Mouse (Mus musculus): Measurements from ENCODE around the gene Asb13. TPM values are rescaled to one million over a fixed set of nuclear protein-coding genes. Genes with fewer than 3 reads are reported as not detected.

Asb13 gene
- polyA plus RNA-seq, 1 experiment from 2014 or later = 14.4 TPM

DNA sequence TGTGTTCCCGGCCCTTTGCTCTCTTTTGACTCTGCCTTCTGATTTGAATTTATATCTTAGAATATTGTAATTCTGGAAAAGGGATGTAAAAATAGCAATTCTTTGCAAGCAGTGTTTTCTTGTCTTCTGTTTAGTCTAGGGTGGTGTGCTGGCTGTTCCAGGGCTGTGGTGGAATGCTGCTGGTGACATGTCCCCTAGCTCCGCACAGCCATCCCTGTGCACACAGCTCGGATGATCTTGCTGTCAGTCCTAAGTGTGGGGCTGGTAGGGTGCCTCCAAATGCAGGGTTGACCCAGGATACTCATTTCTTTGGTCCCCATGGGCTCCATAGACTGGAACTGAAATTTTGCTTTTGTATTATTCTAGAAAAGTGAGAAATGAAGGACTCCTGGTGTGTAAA is 34.2 kb downstream of the Asb13 start:
- Histone ChIP-seq H3K9me3 (0 out of 2 replicates have a peak, but pooled peaks cover 4% of the 10 kb centered on the region), H3K9ac (no peak overlapping the region), H3K36me3 (no peaks in the 10 kb centered on the region), H3K27me3 (replicated peaks) (no peaks in the 10 kb centered on the region), H3K4me1 (no peaks in the 10 kb centered on the region), H3K27ac (no peak overlapping the region), H3K4me2 (replicated peaks) (no peak overlapping the region), H3K4me3 (no peak overlapping the region)
- no peak for ATAC-seq (ENCODE audit: low FRiP score, low read depth)
- 91% methylated on average over 3 of the region's 3 CpGs for WGBS

DNA sequence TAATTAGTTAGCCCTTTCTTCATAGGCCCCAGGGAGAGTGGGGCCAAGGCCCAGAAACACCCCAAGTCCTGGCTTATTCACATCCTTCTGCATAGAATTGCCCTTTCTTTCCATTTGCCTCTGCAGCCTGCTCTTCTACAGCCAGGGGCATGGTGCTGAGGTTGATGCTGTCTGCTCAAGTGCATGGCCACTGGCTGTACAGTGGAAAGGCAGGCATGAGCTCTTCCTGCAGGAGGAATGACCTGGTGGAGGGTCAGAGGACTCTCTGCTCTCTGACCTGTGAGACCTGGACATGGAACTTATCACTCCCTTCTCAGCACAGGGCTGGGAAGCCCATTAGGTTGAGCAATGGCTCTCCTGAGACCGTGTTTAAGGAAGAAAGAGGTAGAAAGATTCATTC is 35.8 kb downstream of the Asb13 start:
- Histone ChIP-seq H3K9me3 (0 out of 2 replicates have a peak, but pooled peaks cover 4% of the 10 kb centered on the region), H3K36me3 (no peaks in the 10 kb centered on the region), H3K4me2 (replicated peaks) (no peak overlapping the region), H3K4me3 (no peak overlapping the region), H3K27me3 (replicated peaks) (no peaks in the 10 kb centered on the region), H3K4me1 (no peaks in the 10 kb centered on the region), H3K27ac (no peak overlapping the region), H3K9ac (no peak overlapping the region)
- no peak for ATAC-seq (ENCODE audit: low FRiP score, low read depth)
- WGBS = 89% methylated on average over 1 of the region's 1 CpGs

DNA sequence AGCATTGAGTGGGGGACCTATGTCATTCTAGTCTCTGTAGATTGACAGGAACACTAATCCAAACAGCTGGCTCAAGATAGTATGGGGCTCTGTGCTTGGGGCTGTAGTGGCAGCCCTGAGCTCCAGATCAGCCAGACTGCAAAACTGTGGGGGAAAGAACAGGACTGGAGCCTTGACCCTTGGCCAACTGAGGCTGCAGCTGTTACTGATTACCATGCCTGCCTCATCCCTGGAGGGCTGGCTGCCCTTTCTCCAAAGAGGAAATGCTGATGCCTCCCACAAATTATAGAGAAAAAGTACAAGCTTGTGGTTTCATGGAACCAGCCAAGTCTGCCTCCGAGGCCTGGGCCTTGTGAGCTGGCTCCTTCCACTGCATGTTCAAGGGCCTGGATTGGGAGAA is 36.2 kb downstream of the Asb13 start:
- WGBS = 86% methylated on average over 1 of the region's 1 CpGs
- no peak for ATAC-seq (ENCODE audit: low FRiP score, low read depth)

DNA sequence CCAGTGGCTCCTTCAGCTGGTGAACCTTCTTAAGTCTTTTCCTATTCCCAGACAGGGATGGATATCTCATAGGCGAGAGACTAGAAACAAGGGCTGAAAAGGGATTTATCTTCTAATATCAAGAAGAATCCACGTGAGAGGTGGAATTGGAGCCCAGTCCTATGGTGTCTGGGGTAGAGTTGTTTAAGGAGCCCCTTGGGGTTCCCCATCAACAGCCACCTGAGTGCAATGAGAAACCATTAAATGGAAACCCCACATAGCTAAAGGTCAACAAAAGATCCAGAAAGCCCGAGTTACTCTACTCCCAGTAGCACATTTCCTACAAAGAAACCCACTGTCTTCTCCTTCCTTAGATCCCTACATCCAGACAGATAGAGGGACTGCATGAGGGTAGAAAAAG is 39.3 kb downstream of the Asb13 start:
- Histone ChIP-seq H3K27me3 (replicated peaks) (no peaks in the 10 kb centered on the region), H3K36me3 (no peaks in the 10 kb centered on the region), H3K4me1 (no peaks in the 10 kb centered on the region), H3K27ac (no peak overlapping the region), H3K9me3 (0 out of 2 replicates have a peak, but pooled peaks cover 4% of the 10 kb centered on the region), H3K4me2 (replicated peaks) (no peak overlapping the region), H3K4me3 (no peak overlapping the region), H3K9ac (no peak overlapping the region)
- ATAC-seq (ENCODE audit: low FRiP score, low read depth) = no peak
- WGBS = 73% methylated on average over 3 of the region's 3 CpGs

More for the DNA sequence above, 36.2 kb downstream of the Asb13 start:
- H3K9me3 ChIP-seq = 0 out of 2 replicates have a peak, but pooled peaks cover 4% of the 10 kb centered on the region
- H3K4me3 ChIP-seq = no peak overlapping the region
- H3K27me3 ChIP-seq (replicated peaks) = no peaks in the 10 kb centered on the region
- no peak overlapping the region for H3K4me2 ChIP-seq (replicated peaks)
- no peak overlapping the region for H3K27ac ChIP-seq
- no peaks in the 10 kb centered on the region for H3K4me1 ChIP-seq
- no peaks in the 10 kb centered on the region for H3K36me3 ChIP-seq
- H3K9ac ChIP-seq = no peak overlapping the region

DNA sequence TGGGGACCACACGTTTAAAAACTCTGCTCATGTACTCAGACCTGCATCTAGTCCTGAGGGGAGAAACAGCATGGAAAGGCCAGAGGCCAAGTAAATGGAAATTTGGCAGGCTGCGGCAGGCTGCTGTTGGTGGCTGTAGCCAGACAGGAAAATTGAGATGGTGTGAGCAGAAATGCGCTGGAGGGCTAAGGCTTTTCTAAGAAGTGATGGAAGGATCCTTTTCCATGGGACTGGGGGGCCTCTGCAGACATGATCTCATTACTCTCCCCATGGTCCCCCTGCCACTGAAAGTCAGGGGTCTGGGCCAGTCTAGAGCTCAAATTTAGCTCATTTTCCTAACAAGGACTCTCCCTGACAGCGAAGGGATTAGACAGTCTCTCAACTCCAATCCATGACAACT is 39.8 kb downstream of the Asb13 start:
- H3K4me3 ChIP-seq = no peak overlapping the region
- no peaks in the 10 kb centered on the region for H3K27me3 ChIP-seq (replicated peaks)
- WGBS = 87% methylated on average over 4 of the region's 4 CpGs
- H3K4me1 ChIP-seq = no peaks in the 10 kb centered on the region
- no peak overlapping the region for H3K4me2 ChIP-seq (replicated peaks)
- no peak for ATAC-seq (ENCODE audit: low FRiP score, low read depth)
- H3K36me3 ChIP-seq = no peaks in the 10 kb centered on the region
- no peak overlapping the region for H3K27ac ChIP-seq
- H3K9ac ChIP-seq = no peak overlapping the region
- 0 out of 2 replicates have a peak, but pooled peaks cover 4% of the 10 kb centered on the region for H3K9me3 ChIP-seq

DNA sequence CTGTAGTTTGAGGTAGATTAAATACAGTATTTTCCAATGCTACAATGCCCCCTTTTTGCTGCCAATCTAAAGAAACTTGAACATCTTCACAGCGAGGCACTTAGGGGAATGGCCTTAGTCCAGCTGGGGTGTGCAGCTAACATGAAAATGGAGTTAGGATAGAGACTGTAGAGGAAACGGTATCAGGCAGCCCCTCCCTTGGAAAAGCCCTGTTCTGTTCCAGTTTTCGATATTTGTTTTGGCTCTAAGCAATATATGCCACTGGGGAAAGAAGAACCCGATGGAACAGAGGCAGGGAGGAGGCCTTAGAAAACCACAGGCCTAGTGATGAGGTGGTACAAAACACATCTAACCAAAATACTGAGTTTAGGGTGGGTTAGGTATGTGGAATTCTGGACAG is 42.0 kb downstream of the Asb13 start:
- WGBS = 88% methylated on average over 4 of the region's 4 CpGs
- no peaks in the 10 kb centered on the region for H3K27me3 ChIP-seq (replicated peaks)
- H3K9ac ChIP-seq = no peak overlapping the region
- H3K36me3 ChIP-seq = no peaks in the 10 kb centered on the region
- 0 out of 2 replicates have a peak, but pooled peaks cover 4% of the 10 kb centered on the region for H3K9me3 ChIP-seq
- no peak overlapping the region for H3K4me3 ChIP-seq
- H3K4me1 ChIP-seq = no peaks in the 10 kb centered on the region
- no peak overlapping the region for H3K4me2 ChIP-seq (replicated peaks)
- ATAC-seq (ENCODE audit: low FRiP score, low read depth) = no peak
- H3K27ac ChIP-seq = no peak overlapping the region

DNA sequence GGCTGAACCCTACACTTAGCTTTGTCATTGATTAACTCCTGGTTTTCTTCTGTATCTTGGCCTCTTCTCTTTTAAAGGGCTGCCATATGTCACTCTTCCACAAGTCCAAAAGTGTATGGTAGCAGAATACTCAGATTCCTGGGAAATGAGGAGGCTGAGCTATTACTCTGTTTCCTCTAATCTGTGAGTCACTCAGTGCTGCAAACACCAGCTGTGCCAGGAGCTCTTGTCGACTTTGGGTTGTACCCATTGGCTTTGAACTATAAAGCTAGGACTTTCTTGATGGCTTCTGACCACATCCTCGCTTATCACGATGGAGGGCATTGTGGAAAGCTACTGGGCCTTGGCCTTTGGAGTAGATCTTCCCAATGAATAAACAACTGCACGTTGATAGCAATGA is 45.3 kb downstream of the Asb13 start:
- ATAC-seq (ENCODE audit: low FRiP score, low read depth) = no peak
- Histone ChIP-seq H3K36me3 (no peaks in the 10 kb centered on the region), H3K27ac (no peak overlapping the region), H3K27me3 (replicated peaks) (no peaks in the 10 kb centered on the region), H3K4me1 (no peaks in the 10 kb centered on the region), H3K9ac (no peak overlapping the region), H3K4me3 (no peak overlapping the region), H3K4me2 (replicated peaks) (no peak overlapping the region), H3K9me3 (no peaks in the 10 kb centered on the region)
- WGBS = 86% methylated on average over 4 of the region's 4 CpGs

DNA sequence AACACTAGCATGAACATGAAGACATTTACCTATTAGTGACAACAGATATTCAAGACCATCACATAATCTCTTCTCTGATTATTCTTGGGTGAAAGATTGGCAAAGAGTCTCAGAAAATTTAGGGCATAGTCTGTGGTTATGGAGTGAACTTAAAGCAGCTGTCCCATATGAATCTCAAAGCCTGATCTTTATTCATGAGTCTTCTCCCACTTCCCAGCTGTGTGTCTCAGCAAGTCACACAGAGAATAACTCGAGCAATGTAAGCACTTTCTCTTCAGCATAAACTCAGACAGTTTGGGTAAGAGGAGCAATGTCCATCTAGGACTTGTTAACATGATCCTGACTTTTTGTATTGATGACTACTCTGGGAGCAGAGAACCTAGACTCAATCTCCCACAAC is 52.5 kb downstream of the Asb13 start:
- Histone ChIP-seq H3K4me1 (no peaks in the 10 kb centered on the region), H3K4me2 (replicated peaks) (no peak overlapping the region), H3K9me3 (no peaks in the 10 kb centered on the region), H3K36me3 (no peaks in the 10 kb centered on the region), H3K9ac (no peak overlapping the region), H3K4me3 (no peak overlapping the region), H3K27me3 (replicated peaks) (no peaks in the 10 kb centered on the region), H3K27ac (no peak overlapping the region)
- WGBS = 70% methylated on average over 1 of the region's 1 CpGs
- ATAC-seq (ENCODE audit: low FRiP score, low read depth) = no peak

DNA sequence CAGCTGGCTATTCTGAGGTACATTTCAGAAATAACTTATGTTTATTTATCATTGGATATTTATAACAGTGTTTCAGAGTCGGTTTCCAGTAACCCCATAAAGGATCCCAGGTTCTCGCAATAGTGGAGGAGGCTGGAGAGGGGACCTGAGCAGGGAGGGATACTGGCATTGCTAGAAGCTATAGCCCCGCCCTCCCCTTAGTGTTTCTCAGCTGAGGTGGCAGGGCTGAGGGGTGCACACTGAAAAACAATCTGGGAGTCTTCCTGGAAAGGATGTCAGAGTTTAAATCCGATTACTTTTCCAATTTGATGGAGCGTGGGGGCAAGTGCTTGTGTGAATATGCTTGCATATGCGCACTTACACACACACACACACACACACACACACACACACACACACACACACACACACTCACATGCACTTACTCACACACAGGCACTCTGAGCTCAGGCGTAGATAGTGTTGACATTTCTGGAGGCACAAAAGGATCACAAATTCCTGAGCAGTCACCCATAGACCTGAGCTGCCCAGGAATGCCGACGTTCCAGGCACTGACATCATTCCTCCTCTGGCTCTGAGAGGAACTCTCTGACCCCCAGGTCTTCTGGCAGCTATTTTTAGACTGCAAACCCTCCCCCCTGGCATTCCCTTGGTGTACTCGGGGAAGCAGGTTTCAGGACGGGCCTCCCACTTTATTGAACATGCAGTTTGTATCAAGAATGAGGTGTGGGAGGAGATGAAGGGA is 60.9 kb downstream of the Asb13 start:
- H3K4me2 ChIP-seq (replicated peaks) = no peak overlapping the region
- H3K4me3 ChIP-seq = no peak overlapping the region
- WGBS = 29% methylated on average over 10 of the region's 11 CpGs
- ATAC-seq (ENCODE audit: low FRiP score, low read depth) = no peak
- H3K27ac ChIP-seq = no peak overlapping the region
- no peaks in the 10 kb centered on the region for H3K27me3 ChIP-seq (replicated peaks)
- no peak overlapping the region for H3K9ac ChIP-seq
- H3K9me3 ChIP-seq = no peaks in the 10 kb centered on the region
- 0 out of 2 replicates have a peak, but pooled peaks cover 3% of the 10 kb centered on the region for H3K4me1 ChIP-seq
- H3K36me3 ChIP-seq = no peaks in the 10 kb centered on the region

DNA sequence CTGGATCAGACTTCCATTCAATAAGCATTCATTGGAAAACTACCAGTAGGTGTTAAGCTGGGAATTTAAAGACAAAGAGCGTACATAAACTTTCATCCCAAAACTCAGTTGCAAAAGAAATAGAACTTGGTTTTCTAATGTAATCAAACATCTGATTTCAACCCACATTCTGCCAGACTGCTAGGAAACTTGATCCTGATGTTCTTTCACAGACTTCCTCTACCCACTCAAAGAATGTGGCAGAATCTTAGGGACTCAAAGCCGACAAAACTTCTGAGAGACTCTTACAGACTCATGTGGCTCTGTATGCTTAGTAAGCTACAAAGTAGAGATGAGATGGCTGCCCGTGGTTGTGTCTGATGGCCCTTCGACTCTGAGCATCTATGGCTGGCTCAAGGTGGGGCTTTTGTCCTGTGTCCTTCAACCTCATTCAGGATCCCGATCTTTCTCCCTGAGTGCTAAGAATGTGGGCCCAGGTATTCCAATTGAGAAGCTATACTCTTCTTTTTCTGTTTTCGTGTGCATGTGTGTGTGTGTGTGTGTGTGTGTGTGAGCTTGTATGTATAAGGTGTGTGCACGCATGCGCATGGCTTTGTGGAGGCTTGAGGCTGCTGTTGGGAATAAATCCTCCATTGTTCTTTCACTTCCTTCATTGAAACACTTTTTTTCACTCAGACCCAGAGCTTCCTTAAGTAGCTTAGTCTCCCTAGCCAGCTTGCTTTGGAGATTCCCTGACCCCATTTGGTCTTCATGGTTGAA is 63.3 kb downstream of the Asb13 start:
- WGBS = 87% methylated on average over 8 of the region's 8 CpGs
- H3K9ac ChIP-seq = no peak overlapping the region
- no peak overlapping the region for H3K27ac ChIP-seq
- H3K4me3 ChIP-seq = no peak overlapping the region
- H3K4me2 ChIP-seq (replicated peaks) = no peak overlapping the region
- H3K27me3 ChIP-seq (replicated peaks) = no peaks in the 10 kb centered on the region
- ATAC-seq (ENCODE audit: low FRiP score, low read depth) = no peak
- no peaks in the 10 kb centered on the region for H3K36me3 ChIP-seq
- H3K9me3 ChIP-seq = no peaks in the 10 kb centered on the region
- H3K4me1 ChIP-seq = 0 out of 2 replicates have a peak, but pooled peaks cover 3% of the 10 kb centered on the region

DNA sequence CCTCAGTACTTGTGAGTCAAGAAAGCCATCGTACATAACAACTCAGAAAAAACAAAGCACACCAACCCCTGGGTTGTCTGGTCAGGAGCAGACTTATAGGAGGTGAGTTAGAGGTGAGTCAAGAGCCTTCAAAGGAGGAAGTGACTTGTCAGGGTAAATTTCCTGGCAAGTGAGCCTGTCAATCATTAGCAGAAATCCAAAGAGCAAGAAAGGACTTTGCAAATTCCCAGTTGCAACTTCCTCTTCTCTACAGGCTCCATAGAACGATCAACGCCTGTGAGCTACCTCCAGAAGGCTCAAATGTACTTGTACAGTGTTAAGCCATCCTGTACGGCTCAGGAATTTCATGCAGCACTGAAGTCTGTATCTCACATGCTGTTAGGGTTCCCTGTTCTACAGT is 66.9 kb downstream of the Asb13 start:
- Histone ChIP-seq H3K4me3 (no peak overlapping the region), H3K36me3 (no peaks in the 10 kb centered on the region), H3K4me2 (replicated peaks) (no peak overlapping the region), H3K9me3 (no peaks in the 10 kb centered on the region), H3K27me3 (replicated peaks) (no peaks in the 10 kb centered on the region), H3K4me1 (no peaks in the 10 kb centered on the region), H3K27ac (no peak overlapping the region), H3K9ac (no peak overlapping the region)
- ATAC-seq (ENCODE audit: low FRiP score, low read depth) = no peak
- WGBS = 84% methylated on average over 4 of the region's 4 CpGs
